Mouse (Mus musculus): ENCODE measurements around the gene Hs6st3.

DNA sequence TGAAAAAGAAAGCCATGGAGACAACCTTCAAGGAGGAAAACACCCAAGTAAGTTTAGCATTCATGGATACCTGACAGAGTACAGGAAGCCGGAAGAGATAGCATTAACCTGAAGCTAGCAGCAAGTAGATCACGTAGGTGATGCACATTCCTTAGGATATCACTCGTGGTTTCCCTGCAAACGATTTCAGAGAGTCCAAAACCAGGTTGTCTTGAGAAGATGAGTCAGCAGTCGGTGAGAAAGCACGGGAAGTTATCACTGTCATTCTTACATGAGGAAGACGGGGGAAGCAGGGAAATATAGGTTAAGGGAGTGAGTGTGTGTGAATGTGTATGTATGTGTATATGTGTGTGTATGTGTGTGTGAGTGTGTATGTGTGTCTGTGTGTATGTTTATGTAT, 65.4 kb downstream of the Hs6st3 start:
- TF ChIP-seq POLR2A (IDR thresholded peaks at IDR 0.05; ENCODE audit: borderline replicate concordance, insufficient read depth, low read length): no peak
- no peak for TF ChIP-seq CTCF (IDR thresholded peaks at IDR 0.05; ENCODE audit: borderline replicate concordance, insufficient read depth, low read depth, low read length)
